Mouse (Mus musculus) gonadal fat pad, adult 2 months (tissue): Measurements from ENCODE around the gene Bicral. TPM values are rescaled to one million over a fixed set of nuclear protein-coding genes. Genes with fewer than 3 reads are reported as not detected.

Experiments used
- DNase-seq: peaks from one replicate; pipeline ENCODE4 v3.0.0-alpha.2; 2012; ENCODE audit warnings: low read depth
- polyA plus RNA-seq: library from polyadenylated mRNA; depleted of rRNA; stranded (reverse); fragments of >200 nt; gene quantifications from 2 replicates; pipeline ENCODE4 v1.2.3, GENCODE M21; 2012

The Bicral gene
- polyA plus RNA-seq, 1 experiment = 7.5 TPM

DNA sequence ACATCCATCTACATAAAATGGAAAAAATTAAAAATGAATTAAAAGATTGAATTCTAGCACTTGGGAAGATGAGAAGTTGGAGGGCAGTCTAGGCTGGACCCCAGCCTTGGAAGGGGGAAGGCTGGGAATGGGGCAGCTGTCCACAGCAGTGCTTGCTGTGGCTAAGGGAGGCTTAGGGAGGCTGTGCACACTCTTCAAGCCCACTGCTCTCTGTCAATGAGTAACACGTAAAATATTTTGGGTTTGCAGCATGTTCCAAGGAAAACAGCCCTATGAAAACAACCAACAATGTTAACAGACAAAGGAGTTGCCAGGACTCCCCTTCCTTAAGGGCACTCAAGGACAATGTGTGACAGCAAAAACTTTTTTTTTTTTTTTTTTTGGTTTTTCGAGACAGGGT is 15.3 kb downstream of the Bicral start:
- DNase-seq = no peak

GRCm38 (mm10) chr17:46840304-46841010 is 17.8 kb downstream of the Bicral start:
- no peak for DNase-seq

GRCm38 (mm10) chr17:46838396-46838920 is 19.8 kb downstream of the Bicral start:
- no peak for DNase-seq

DNA sequence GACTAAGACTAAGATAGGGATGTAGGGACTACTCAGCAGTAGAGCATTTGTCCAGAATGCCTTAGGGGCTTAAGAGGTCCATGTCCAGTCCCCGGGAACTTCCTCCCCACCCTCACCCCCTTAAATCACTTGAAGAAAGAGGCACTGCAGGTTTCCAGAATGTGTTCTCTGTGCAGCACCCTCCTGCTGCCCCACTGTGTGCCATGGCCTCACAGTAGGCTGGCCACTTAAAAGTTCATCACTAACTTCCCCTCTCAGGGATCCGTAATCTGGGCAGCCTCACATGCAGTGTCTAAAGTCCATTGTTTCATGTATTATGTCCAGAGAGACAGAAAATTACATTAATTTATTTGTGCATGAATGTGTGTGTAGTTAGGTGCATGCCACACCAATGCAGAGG is 20.4 kb downstream of the Bicral start:
- DNase-seq = no peak

DNA sequence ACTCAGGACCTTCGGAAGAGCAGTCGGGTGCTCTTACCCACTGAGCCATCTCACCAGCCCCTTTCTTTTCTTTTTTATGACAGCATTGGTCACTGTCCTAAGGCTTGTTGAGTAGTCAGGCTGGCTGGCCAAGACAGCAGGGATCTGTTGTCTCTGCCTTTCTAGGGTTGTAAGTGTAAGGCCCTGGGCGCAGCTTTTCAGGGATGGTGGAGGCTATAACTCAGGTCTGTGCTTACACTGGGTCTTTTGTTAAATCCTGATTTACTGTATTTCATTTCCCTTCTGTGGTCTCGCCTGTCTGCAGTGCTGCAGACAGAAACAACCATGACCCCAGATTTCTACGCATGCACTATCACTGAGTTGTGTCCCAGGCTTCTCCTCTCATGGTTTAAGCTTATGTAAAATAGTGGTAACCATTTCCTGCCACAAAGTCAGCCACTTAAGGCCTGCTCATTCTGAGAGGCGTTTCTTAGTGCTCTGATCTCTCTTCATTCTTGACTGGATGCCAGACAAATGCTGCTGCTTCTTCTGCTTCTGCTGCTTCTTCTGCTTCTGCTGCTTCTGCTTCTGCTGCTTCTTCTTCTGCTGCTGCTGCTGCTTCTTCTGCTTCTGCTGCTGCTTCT is 23.1 kb downstream of the Bicral start:
- DNase-seq = no peak

DNA sequence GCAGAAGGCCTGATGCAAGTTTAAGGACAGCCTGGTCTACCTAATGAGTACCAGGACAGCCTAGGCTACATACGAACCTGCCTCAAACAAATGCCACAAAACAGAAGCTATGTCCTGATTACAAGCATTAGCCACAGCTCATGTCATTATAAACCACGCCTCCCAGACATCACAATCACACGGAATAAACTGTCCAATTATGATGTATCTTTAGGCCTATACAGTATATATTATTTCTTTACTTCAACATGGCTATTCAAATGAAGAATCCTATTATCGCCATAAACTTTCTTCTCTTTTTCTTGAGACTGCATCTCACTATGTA is 25.3 kb downstream of the Bicral start:
- DNase-seq = no peak

- DNase-seq = no peak
Observed at GRCm38 (mm10) chr17:46832101-46832980, 25.9 kb downstream of the Bicral start.

- no peak for DNase-seq
Observed at GRCm38 (mm10) chr17:46829856-46830535, 28.3 kb downstream of the Bicral start.

DNA sequence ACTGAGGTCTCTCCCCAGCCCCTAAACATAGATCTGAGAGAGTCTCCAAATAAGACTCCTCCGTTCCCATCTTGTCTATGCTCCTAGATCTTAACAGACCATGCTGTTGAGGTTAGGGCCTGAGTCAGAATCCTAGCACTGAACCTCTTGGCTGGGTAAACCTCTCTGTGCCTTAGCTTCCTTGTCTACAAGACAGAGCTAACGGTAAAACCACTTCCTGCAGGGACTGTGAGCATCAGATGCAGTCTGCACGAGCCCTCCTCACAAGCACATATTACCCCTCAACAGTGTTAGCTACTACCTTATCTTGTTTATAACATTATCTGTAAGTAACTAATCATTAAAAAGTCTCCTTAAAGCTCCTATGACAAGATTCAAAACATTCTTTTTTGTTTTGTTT is 29.3 kb downstream of the Bicral start:
- DNase-seq = no peak

DNA sequence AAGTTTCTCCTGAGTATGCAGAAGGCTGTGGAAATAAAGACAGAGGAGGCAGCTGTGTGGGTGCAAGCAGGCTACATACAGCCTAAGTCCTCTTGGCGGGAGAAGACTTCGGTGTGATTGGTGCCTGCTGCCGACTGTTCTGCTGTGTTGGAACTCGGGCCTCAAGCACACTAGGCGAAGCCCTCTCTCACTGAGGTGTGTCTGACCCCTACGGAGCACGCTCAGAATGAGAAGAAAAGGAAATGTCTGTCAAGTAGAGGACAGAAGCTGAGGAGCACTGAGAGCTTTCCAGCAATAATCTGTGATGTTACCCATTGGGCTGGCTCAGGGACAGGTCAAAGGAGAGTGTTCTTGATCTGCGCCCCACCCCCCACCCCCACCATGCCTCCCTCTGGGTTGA is 35.2 kb downstream of the Bicral start:
- no peak for DNase-seq

DNA sequence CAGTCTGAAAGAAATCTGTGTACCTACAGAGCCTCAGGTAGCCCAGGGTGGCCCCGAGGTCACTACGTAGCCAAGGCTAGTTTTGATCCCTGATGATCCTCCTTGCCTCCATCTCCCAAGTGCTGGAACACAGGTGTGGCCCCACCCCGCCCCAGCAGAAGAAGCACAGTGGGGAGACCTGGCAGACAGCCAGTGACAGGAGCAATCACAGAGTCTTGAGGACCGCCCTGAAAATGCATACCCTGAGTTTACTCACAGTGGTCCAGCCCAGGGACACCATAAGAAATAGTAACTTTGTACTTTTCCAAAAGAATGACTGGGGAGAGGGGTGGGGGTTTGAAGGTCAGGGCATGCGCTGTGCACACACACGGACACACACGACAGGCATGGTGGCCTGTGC is 37.7 kb downstream of the Bicral start:
- no peak for DNase-seq

DNA sequence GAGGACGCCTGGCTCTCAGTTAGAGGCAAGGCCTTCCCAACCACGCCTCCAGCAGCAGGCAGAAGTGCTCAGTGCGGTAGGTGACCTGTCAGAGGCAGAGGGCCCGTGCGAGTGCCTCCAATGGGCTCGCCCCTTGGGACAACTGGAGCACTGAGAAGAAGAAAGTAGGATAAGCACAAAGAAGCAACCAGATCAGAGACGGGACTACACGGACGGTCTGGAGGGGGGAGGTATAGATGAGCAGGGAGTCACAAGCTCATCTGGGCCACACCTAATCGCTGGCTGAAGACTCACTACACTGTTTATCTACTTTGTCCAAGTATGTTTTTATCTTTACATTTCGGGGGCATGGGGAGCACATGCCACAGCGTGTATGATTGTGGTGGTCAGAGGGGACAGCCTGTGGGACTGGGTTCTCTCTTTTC is 40.5 kb downstream of the Bicral start:
- DNase-seq = no peak

- DNase-seq = no peak
Observed at GRCm38 (mm10) chr17:46816306-46816705, 42.0 kb downstream of the Bicral start.

DNA sequence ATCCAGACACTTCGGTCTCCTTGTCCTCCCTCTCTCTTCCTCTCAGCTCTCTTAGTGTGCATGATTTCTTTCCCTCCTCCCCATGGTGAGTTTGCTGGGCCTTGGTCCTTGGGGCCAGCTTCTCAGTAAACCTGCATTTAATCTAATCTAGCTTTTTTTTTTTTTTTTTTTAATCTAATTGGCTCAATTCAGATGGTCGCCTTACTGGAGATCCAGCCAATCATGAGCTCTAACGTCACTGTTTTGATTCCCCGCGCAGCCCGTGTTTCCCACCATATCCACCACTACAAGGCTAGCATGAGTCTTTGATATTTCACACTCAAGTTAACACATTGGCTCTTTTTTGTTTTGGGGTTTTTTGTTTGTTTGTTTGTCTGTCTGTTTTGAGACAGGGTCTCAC is 43.8 kb downstream of the Bicral start:
- no peak for DNase-seq

- no peak for DNase-seq
Observed at GRCm38 (mm10) chr17:46813637-46814036, 44.6 kb downstream of the Bicral start.

DNA sequence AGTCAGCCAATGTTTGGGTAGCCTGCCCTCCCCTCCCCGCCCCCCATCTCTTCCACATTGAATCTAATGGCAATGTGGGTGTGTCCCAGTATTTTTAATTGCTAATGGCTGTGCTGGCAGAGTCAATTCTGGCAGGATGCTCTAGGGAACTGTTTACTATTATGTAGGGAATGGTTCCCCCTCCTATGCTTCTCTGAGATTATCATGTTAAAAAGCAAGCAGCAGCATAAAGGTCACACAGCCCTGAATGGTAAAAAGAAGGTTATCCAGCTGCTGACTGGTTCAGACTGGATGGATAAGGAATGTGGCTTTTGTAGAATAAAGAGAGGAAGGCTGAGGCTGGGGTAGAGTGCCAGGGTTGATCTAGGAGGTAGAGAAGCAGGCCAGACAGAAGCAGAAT is 45.8 kb downstream of the Bicral start:
- DNase-seq = no peak

DNA sequence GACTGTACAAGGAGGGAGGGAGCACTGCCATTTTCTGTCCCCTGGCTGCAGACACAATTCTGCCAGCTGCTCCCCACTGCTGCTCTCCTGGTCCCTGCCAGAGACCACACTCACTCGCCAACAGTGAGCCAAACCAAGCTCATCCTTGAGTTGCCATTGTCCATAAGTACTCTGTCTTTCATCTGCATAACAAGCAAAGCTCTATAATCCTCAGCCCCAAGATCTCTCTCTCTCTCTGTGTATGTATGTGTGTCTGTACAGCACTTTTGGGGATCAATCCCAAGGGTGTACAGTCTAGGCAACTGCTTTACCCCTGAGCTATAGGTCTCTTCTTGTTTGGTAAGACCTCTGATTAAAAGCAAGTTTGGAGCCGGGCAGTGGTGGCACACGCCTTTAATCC is 47.6 kb downstream of the Bicral start:
- DNase-seq = no peak

DNA sequence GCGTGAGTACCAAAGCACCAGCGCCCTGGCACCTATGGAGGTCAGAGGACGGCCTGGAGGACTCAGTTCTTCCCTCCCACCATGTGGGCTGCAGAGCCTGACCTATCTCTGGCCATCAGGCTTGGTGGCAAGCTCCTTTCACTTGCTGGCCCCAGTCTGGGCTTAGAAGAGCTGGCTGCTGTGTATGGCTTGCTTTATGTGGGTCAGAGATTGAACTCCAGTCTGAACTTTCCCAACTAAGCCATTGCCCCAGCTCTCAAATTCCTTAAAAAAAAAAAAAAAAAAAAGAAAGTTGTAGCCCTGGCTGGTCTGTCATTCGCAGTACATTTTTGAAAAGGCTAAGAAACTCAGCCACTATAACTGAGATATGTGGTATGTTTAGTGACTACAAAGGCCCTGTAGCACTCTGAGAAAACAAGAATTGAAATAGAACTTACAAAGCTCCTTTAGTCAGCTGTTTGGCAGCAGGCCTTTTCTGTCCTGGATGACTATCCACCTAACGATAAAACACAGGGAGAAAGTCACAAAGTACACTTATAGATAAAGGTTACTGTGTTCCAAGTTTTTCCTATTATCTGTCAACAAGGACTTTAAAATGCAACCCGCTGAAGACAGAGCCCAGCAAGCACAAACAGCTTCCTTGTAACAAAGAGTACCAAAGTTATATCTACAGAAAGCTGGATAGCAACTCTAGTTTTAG is 49.0 kb downstream of the Bicral start:
- DNase-seq = no peak

DNA sequence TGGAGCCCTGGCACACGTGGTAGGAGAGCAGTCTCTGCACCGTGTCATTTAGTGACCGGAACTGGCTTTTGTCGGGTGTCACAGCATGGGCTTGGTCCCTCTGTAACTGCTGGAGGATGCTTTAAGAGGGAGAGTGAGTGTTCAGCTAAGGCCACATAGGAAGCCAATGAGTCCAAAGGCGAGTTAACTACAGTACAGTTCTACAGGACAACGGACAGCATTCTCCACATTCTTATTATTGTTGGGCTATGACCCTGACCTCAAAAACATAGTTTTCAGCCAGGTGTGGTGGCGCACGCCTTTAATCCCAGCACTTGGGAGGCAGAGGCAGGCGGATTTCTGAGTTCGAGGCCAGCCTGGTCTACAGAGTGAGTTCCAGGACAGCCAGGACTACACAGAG is 49.9 kb downstream of the Bicral start:
- DNase-seq = no peak

DNA sequence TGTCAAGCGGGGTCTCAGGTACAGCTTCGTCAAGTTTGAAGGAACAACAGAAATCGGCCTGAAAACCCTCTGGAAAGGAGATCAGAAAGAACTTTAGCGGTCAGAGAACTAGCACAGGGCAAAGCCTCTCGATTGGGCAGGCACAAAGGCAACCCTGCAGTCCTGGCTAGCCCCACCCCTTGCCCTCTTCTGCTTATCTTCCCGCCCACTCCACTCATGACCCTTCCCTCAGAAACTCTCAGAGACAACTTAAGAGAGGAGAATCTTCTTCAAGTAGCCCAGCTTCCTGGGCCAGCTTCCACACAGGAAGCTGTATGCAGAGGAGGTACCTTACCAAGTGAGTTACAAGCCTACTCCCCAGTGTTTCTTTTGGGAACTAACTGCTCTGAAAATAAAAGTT is 56.5 kb downstream of the Bicral start:
- DNase-seq = no peak

DNA sequence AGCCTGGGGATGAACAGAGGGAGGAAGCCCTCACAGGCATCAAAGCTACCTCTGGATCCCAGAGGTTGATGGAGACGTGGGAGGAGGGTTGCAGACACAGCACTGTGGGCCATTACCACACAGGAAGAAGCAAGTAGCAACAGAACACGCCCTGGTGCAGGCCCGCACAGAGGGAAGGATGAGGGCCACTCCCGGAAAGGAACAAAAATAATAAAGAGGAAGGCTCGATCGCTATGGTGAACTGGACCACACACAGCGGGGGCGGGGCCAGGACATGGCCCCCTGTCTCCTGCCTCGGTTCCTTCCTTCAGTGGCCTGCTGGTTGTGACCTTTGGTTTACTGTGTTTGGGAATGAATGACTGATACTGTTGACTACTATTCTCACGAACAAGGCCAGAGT is 58.6 kb downstream of the Bicral start:
- no peak for DNase-seq
